Mouse (Mus musculus) B cell, adult 67 days (primary cell): ENCODE measurements around the gene Olfr1089. TPM values are rescaled to one million over a fixed set of nuclear protein-coding genes. Genes with fewer than 3 reads are reported as not detected.

Experiments
- total RNA-seq, 2 experiments: library from RNA; stranded (reverse); gene quantifications; 4 replicates each; pipeline ENCODE4 v1.2.4; 2023

Gene Olfr1089
- not detected for total RNA-seq

DNA sequence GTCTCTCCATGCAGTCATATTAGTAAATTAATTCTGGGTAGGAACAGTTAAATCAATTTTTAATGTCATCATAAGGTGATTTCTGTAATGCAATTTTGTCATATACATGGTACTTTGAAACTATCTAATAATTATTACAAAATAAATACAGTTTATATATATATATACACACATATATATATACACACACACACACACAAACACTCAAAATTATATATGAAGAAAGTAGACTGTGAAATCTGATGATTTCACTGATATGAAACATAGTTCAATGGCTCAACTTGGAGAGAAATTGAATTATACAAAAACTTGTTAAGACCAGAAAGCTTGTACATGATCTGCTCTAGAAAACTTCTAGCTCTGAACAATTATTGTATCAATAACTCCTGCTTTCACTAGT, at the start of gene Olfr1089:
TSS of gene Olfr1089 (minus strand) at position 101 of the 400 bp plus-strand sequence.

DNA sequence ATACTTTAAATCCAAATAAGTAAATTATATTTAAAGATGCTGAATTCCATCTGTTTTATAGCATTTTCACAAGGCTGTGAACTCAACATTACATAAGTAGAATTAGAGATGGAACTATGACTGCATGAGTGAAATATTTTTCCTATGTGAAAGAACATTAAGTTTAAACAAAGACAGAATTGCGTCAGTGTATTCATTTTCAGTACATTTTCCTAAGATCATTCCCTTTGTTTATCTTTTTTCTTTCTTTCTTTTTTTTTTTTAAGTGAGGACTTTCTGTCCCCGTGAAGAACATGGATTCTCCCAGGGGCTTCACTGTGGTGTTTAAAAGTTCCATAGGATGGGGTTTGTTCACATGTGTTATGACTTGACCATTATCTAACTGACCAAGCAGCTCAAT, 48.7 kb upstream of the Olfr1089 start, which contains the start of gene Olfr1093:
TSS of gene Olfr1093 (plus strand) at position 301 of the 400 bp plus-strand sequence.

DNA sequence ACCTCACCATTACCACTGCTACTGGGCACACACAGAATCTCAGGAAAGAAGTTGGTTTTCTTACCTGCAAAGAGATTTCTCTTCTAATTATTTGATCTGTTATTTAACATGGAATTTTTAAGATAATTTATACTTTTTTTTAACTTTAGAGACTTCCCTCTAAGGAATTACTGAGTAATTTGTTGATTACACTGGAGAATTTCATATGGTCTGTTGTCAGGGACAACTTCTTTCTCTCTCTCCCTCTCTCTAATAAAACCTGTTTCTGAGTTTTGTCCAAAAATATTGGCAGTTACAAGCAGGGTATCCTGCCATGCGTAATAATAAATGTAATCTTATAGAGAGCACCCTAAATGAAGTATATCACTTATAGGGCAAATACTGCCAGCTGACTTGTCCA, 25.4 kb upstream of the Olfr1089 start, which contains the start of gene Olfr1090:
TSS of gene Olfr1090 (minus strand) at position 101 of the 400 bp plus-strand sequence.

GRCm38 (mm10) chr2:86698295-86698694, 35.2 kb downstream of the Olfr1089 start, which contains the start of gene Olfr1087:
Gene Olfr1087, minus strand, starts transcription at chr2:86698395.

Other genes with a start within 250 kb of the Olfr1089 start
- gene Olfr228, start 246.3 kb downstream of the Olfr1089 start, total RNA-seq: not detected
- not detected for gene Olfr1076, start 225.2 kb downstream of the Olfr1089 start, total RNA-seq
- gene Olfr1079, start 191.2 kb downstream of the Olfr1089 start, total RNA-seq: not detected
- gene Olfr1080, start 175.5 kb downstream of the Olfr1089 start, total RNA-seq: not detected
- gene Olfr1082, start 134.7 kb downstream of the Olfr1089 start, total RNA-seq: not detected
- gene Olfr1084, start 94.0 kb downstream of the Olfr1089 start, total RNA-seq: not detected
- not detected for gene Olfr1085, start 71.7 kb downstream of the Olfr1089 start, total RNA-seq
- gene Olfr1086, start 53.6 kb downstream of the Olfr1089 start, total RNA-seq: not detected
- gene Olfr1087, start 35.3 kb downstream of the Olfr1089 start, total RNA-seq: not detected
- not detected for gene Olfr1090, start 25.3 kb upstream of the Olfr1089 start, total RNA-seq
- gene Olfr1093, start 48.8 kb upstream of the Olfr1089 start, total RNA-seq: not detected
- not detected for gene Olfr141, start 76.3 kb upstream of the Olfr1089 start, total RNA-seq
- gene Olfr1094, start 91.0 kb upstream of the Olfr1089 start, total RNA-seq: not detected
- gene Olfr1095, start 118.0 kb upstream of the Olfr1089 start, total RNA-seq: not detected
- not detected for gene Gm13723, start 141.1 kb upstream of the Olfr1089 start, total RNA-seq
- gene Olfr1097, start 158.5 kb upstream of the Olfr1089 start, total RNA-seq: not detected
- gene Olfr1098, start 190.8 kb upstream of the Olfr1089 start, total RNA-seq: not detected
- not detected for gene Olfr1099, start 227.0 kb upstream of the Olfr1089 start, total RNA-seq
- gene Olfr1100, start 246.3 kb upstream of the Olfr1089 start, total RNA-seq: not detected